Mouse (Mus musculus): ENCODE data around the gene Capn8. TPM values are rescaled to one million over a fixed set of nuclear protein-coding genes. Genes with fewer than 3 reads are reported as not detected.

Capn8 gene
- not detected for polyA plus RNA-seq (2014; fragmentation: Illumina TruSeq; extraction: RNeasy Lipid Tissue Mini Kit (QIAGEN cat#74804); ENCODE audit: low read depth, low replicate concordance)

GRCm38 (mm10) chr1:182564408-182565120 lies at the start of gene Capn8:
Gene Capn8 (plus strand): TSS chr1:182565007.

GRCm38 (mm10) chr1:182516758-182517676 lies 47.8 kb upstream of the Capn8 start, which contains the start of gene Capn2:
Gene Capn2 (minus strand): TSS chr1:182517608.

Other genes starting within 250 kb of the Capn8 start
- gene Fbxo28, start 223.4 kb upstream of the Capn8 start, polyA plus RNA-seq (2014; fragmentation: Illumina TruSeq; extraction: RNeasy Lipid Tissue Mini Kit (QIAGEN cat#74804); ENCODE audit: low read depth, low replicate concordance): 14.0 TPM
- 8.6 TPM for gene Trp53bp2, start 155.8 kb upstream of the Capn8 start, polyA plus RNA-seq (2014; fragmentation: Illumina TruSeq; extraction: RNeasy Lipid Tissue Mini Kit (QIAGEN cat#74804); ENCODE audit: low read depth, low replicate concordance)
- gene Capn2, start 47.4 kb upstream of the Capn8 start, polyA plus RNA-seq (2014; fragmentation: Illumina TruSeq; extraction: RNeasy Lipid Tissue Mini Kit (QIAGEN cat#74804); ENCODE audit: low read depth, low replicate concordance): 67.7 TPM
- gene Ccdc185, start 184.2 kb downstream of the Capn8 start, polyA plus RNA-seq (2014; fragmentation: Illumina TruSeq; extraction: RNeasy Lipid Tissue Mini Kit (QIAGEN cat#74804); ENCODE audit: low read depth, low replicate concordance): not detected
- gene Susd4, start 198.9 kb downstream of the Capn8 start, polyA plus RNA-seq (2014; fragmentation: Illumina TruSeq; extraction: RNeasy Lipid Tissue Mini Kit (QIAGEN cat#74804); ENCODE audit: low read depth, low replicate concordance): 0.34 TPM